Mouse (Mus musculus) liver, embryonic 16.5 days (tissue): Measurements from ENCODE around the gene Hsd17b14. TPM values are rescaled to one million over a fixed set of nuclear protein-coding genes. Genes with fewer than 3 reads are reported as not detected.

Experiments
- ATAC-seq: fragments of 200-750 bp; cut with Nextera tagmentation; 2 replicates; pipeline ENCODE4 v1.8.0; 2017; ENCODE audit warnings: low read depth, mild to moderate bottlenecking, moderate number of reproducible peaks, moderate library complexity
- H3K27ac ChIP-seq: fragments of 300-500 bp; sonication (generic); 2 replicates; pipeline ENCODE4 v1.5.1; 2014; ENCODE audit warnings: mild to moderate bottlenecking, low read length
- H3K27me3 ChIP-seq: fragments of 300-500 bp; sonication (generic); 2 replicates; pipeline ENCODE4 v1.6.1; 2014; ENCODE audit warnings: low read depth, low read length, mixed read lengths; ENCODE audit not compliant: control insufficient read depth, insufficient read depth
- H3K36me3 ChIP-seq: fragments of 300-500 bp; sonication (generic); 2 replicates; pipeline ENCODE4 v1.6.1; 2014; ENCODE audit warnings: mild to moderate bottlenecking; ENCODE audit not compliant: control insufficient read depth, insufficient read depth
- H3K4me1 ChIP-seq: fragments of 300-500 bp; sonication (generic); 2 replicates; pipeline ENCODE4 v1.6.1; 2014; ENCODE audit warnings: low read depth, low read length, mixed read lengths; ENCODE audit not compliant: control insufficient read depth
- H3K4me2 ChIP-seq: fragments of 300-500 bp; sonication (generic); 2 replicates; pipeline ENCODE4 v1.6.1; 2014; ENCODE audit warnings: low read depth, low read length, mixed read lengths
- H3K4me3 ChIP-seq: fragments of 300-500 bp; sonication (generic); 2 replicates; pipeline ENCODE4 v1.5.1; 2014; ENCODE audit warnings: low read depth, mild to moderate bottlenecking, low read length
- H3K9ac ChIP-seq: fragments of 300-500 bp; sonication (generic); 2 replicates; pipeline ENCODE4 v1.6.1; 2014; ENCODE audit warnings: low read depth, low read length
- H3K9me3 ChIP-seq: fragments of 300-500 bp; sonication (generic); replicated peaks from 2 replicates; pipeline ENCODE4 v1.6.1; 2016; ENCODE audit warnings: low read length; ENCODE audit not compliant: control insufficient read depth
- WGBS: fragments of 180-500 bp; shearing (Covaris S2); extraction: QIAGEN DNeasy Blood & Tissue Kit; methylation state at CpG from one replicate; pipeline ENCODE4 v1.1.7; 2014; ENCODE audit not compliant: insufficient replicate concordance; 5-methylcytosine and 5-hydroxymethylcytosine counted together
- polyA plus RNA-seq: library from polyadenylated mRNA; unstranded; fragments of >200 nt; fragmentation: Nextera tagmentation; extraction: Ambion mirVana; gene quantifications from 2 replicates; pipeline ENCODE4 v1.2.1, GENCODE M21; 2015

Gene Hsd17b14
- polyA plus RNA-seq, 1 experiment from 2014 or later, result 1.8 TPM

DNA sequence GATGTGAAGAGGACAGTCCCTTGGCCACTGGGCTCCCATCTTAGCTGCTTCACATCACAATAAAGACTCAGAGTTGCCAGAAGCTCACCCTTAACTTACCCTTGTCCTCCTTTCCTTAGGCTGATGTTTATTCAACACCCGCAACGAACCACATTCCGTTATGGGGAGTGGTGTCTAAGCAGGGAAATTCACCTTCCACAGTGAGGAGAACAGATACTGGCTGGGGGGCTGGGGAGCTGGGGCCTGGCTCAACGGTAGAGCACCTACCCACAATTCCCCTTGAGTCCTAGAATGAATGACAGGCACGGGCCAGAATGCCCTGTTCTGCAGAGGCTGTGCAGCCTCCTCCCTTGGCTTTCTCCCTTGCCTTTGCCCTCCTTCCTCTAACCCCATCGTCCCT, 4.2 kb downstream of the Hsd17b14 start:
- Histone ChIP-seq H3K4me2 (no peak overlapping the region), H3K9me3 (no peaks in the 10 kb centered on the region), H3K4me1 (peaks cover 20% of the 10 kb centered on the region), H3K9ac (no peak overlapping the region), H3K27me3 (no peaks in the 10 kb centered on the region), H3K4me3 (no peak overlapping the region), H3K27ac (no peak overlapping the region), H3K36me3 (no peaks in the 10 kb centered on the region)
- ATAC-seq, result no peak
- 43% methylated on average over 6 of the region's 6 CpGs for WGBS

DNA sequence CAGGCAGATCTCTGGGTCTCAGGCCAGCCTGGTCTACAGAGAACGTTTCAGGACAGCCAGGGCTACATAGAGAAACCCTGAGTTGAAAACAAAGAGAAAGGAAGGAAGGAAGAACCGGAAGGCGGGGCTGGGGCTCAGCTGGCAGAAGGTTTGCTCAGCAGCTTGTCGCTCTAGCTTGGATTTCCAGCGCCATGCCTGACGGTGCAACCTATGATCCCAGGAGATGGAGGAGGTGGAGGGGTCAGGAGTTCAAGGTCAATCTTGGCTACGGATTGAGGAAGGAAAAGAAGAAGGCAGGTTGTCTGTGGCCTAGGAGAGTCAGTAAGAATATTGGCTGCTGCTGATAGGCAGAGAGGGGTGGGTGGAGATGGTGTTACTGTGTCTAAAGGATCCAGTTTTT, 5.5 kb downstream of the Hsd17b14 start:
- Histone ChIP-seq H3K4me2 (no peak overlapping the region), H3K27ac (no peak overlapping the region)

DNA sequence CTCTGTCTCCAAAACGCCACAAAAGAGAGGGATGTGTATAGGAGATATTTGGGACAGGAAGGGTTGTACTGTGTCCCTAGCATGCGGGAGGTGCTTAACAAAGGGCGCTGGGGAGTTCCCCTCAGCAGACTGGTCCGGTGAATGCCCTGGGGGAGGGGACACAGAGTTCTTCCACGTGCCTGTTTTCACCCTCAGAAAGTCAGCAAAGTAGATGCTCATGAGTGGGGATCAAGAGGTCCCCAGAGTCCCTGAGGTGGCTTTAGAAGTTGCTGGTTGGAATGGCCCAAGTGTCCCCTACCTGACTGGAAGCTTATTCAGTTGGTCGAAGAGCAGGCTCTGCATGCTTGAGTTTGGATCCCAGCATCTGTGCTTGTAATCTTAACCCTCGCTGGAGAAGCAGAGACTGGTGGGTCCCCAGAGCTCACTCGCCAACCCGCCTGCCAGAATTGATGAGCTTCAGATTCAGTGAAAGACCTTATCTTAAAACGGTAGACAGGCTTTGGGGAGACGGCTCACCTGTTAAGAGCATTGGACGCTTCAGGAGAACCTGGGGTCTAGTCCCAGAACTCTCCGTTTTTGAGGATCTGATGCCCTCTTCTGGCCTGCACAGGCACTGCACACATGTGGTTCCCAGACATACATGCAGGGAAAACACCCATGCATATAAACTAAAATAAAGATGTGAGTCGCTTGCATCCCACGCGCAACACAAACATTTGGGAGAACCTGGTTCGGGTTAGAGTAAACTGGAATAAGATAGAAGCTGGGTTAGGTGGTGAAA, 6.3 kb downstream of the Hsd17b14 start:
- peak overlapping the region; percentile 26 for H3K27ac ChIP-seq
- H3K4me2 ChIP-seq, result peak overlapping the region; percentile 56
- peaks cover 24% of the 10 kb centered on the region for H3K4me1 ChIP-seq
- peak; percentile 64 for ATAC-seq
- H3K9ac ChIP-seq, result peak overlapping the region; percentile 50
- no peaks in the 10 kb centered on the region for H3K36me3 ChIP-seq
- no peaks in the 10 kb centered on the region for H3K9me3 ChIP-seq
- no peaks in the 10 kb centered on the region for H3K27me3 ChIP-seq
- 10% methylated on average over 17 of the region's 17 CpGs for WGBS
- peak overlapping the region; percentile 27 for H3K4me3 ChIP-seq

More for the DNA sequence above, 5.5 kb downstream of the Hsd17b14 start:
- WGBS, result 51% methylated on average over 7 of the region's 7 CpGs
- no peak for ATAC-seq
- Histone ChIP-seq H3K9me3 (no peaks in the 10 kb centered on the region), H3K9ac (no peak overlapping the region), H3K4me3 (no peak overlapping the region), H3K27me3 (no peaks in the 10 kb centered on the region), H3K36me3 (no peaks in the 10 kb centered on the region), H3K4me1 (peaks cover 24% of the 10 kb centered on the region)

DNA sequence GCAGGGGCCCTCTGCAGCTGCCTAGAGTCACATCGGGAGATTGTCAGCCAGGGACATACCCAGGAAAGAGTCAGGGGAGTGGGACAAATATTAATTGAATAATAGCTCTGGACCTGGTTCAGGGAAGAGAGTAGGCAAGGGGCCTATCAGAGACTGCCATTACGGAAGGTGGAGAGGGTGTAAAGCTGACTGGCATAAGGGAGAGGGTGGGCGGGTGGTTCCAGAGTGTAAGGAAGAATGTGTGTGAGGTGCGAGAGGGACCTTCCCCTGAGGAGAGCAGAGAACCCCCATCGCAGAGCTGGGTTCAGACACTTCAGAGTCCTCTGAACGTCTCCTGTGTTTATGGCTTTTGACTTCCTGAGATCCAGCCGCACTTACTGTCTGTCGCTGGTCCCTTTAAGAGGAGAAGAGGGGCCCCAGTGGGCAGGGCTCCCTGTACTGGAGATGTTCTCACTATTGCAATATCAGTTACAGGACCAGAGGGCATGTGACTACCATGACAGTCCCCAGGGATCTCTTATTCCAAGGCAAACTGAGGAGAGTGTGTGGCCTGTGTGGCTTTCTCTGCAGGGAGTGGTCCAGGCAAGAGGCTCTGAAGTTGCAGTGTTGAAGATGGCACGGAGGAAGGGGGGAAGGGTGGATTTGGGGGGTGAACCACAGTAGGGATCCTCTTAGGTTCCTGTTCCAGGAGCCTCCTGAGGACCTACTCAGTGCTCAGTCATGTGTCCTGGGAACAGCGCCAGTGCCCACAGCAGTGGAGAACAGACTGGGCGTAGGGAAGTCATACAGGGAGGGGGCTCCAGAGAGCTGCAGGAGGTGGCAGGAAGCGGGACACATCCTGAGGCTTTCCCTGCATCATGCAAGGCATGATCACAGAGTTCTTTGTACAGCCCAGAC, 7.2 kb downstream of the Hsd17b14 start:
- peaks cover 24% of the 10 kb centered on the region for H3K4me1 ChIP-seq
- no peaks in the 10 kb centered on the region for H3K36me3 ChIP-seq
- H3K27me3 ChIP-seq, result no peaks in the 10 kb centered on the region
- no peaks in the 10 kb centered on the region for H3K9me3 ChIP-seq
- peak overlapping the region; percentile 50 for H3K9ac ChIP-seq
- peak; percentile 64 for ATAC-seq
- peak overlapping the region; percentile 56 for H3K4me2 ChIP-seq
- WGBS, result 23% methylated on average over 12 of the region's 12 CpGs
- H3K4me3 ChIP-seq, result peak overlapping the region; percentile 27
- H3K27ac ChIP-seq, result peak overlapping the region; percentile 26

DNA sequence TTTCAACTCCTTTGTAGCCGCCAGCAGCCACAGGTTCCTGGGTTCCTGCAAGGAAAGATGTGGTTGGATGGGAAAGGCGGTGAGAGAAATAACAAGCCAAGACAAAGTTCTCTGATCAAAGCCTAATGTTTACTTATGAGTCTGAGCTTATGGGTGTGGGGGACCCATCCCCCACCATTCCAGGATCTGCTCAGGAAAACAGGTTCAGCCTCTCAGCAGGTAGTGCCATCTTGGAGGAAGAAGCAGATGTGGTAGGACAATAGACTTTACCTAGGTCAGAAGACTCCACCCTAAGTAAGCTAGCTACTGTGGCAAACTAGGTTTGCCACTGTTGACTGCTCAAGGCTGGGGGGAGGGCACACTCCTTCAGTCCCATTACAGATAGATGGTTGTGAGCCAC, 10.1 kb downstream of the Hsd17b14 start:
- 70% methylated on average over 2 of the region's 2 CpGs for WGBS
- no peak overlapping the region for H3K27ac ChIP-seq
- no peaks in the 10 kb centered on the region for H3K36me3 ChIP-seq
- ATAC-seq, result no peak
- H3K9me3 ChIP-seq, result no peaks in the 10 kb centered on the region
- H3K4me1 ChIP-seq, result peaks cover 50% of the 10 kb centered on the region
- H3K9ac ChIP-seq, result no peak overlapping the region
- H3K4me2 ChIP-seq, result no peak overlapping the region
- no peaks in the 10 kb centered on the region for H3K27me3 ChIP-seq
- no peak overlapping the region for H3K4me3 ChIP-seq

DNA sequence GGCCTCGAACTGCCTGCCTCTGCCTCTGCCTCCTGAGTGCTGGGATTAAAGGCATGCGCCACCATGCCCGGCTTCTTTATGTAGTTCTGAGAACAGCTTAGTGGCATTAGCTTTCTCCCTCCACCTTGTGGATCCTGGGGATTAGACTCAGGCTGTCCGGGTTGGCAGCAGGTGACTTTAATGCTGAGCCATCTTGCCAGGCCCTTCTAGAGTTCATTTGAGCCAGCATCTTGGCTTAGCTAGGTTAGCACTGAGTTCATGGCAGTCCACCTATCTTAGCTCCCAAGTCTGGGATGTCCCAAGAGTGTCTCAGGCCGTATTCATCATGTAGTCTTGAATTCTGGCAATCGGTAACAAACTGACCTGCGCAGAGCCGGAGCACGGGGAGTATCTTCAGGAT, 10.8 kb downstream of the Hsd17b14 start:
- H3K4me1 ChIP-seq, result peaks cover 55% of the 10 kb centered on the region
- H3K36me3 ChIP-seq, result no peaks in the 10 kb centered on the region
- H3K27ac ChIP-seq, result no peak overlapping the region
- 84% methylated on average over 9 of the region's 9 CpGs for WGBS
- H3K4me3 ChIP-seq, result no peak overlapping the region
- no peak overlapping the region for H3K4me2 ChIP-seq
- H3K27me3 ChIP-seq, result no peaks in the 10 kb centered on the region
- no peaks in the 10 kb centered on the region for H3K9me3 ChIP-seq
- no peak for ATAC-seq
- H3K9ac ChIP-seq, result no peak overlapping the region

DNA sequence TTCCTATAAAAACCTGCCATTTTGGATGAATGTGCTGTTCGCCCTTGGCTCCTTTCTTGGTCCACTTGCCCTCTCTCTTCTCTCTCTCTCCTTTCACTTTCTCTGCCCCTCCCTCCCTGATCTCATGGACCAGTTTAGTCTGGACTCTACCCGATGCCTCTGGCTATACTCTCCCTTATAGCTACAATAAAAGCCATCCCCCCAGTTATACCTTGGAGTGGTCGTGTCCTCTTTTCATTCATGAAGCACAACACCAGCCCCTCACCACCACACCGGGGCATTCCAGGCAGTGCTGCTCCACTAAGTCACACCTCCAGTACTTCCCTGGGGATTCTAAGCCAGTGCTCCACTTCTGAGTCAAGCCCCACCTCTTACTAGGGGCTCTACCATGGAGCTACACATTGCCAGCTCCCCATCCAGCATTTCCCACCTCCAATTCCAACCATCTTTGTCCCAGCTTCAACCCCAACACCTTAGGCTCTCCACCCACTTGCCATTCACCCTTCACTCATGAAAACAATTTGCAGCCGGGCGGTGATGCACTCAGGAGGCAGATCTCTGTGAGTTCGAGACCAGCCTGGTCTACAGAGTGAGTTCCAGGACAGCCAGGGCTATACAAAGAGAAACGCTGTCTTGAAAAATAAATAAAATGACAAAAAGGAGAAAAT, 12.6 kb downstream of the Hsd17b14 start:
- Histone ChIP-seq H3K9me3 (no peaks in the 10 kb centered on the region), H3K36me3 (no peaks in the 10 kb centered on the region), H3K4me3 (no peak overlapping the region), H3K27ac (peak overlapping the region; percentile 91), H3K27me3 (no peaks in the 10 kb centered on the region), H3K9ac (peak overlapping the region; percentile 69; the same call in 1 of the 2 replicates), H3K4me2 (peak overlapping the region; percentile 94), H3K4me1 (peaks cover 55% of the 10 kb centered on the region)
- WGBS, result 67% methylated on average over 8 of the region's 8 CpGs
- ATAC-seq, result no peak

DNA sequence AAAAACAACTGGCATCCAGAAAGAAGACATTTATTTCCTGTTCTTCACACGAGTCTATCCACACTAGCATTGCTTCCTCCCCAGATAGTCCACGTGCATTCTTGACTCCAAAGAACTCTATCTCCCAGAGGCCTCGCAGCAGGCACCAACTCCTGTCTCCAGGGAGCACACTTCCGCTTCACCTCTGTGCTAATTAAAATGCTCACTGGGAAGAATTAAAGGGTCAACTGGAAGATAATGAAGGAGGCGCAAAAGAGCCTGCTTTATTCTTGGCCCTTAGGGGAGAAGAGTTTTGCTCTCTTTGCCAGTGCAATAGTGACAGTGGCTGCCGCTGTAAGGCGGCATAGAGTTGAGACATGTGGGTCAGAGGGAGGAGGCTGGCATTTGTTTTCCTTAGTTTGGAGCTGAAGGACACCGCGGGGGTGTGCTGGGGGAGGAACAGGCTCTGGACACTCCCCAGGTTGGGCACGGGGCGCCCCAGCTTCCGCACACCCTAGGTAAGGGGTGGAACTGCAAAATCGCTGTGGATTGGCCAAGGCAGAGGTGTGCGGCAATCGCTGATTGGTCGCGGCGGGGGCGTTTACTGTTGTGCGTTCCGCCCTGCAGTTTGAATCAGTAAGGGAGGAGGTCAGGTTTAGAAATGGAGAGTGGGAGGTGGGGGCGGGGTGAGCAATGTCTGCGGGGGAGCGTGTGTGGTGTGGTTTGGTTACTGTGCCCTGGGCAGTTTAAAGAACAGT, 13.3 kb downstream of the Hsd17b14 start:
- under 1% methylated on average over 24 of the region's 24 CpGs for WGBS
- peaks cover 59% of the 10 kb centered on the region for H3K4me1 ChIP-seq

More for the DNA sequence above, 13.3 kb downstream of the Hsd17b14 start:
- peak; percentile 96 for ATAC-seq
- peak overlapping the region; percentile 63 for H3K4me3 ChIP-seq
- no peaks in the 10 kb centered on the region for H3K9me3 ChIP-seq
- no peaks in the 10 kb centered on the region for H3K27me3 ChIP-seq
- peak overlapping the region; percentile 94 for H3K4me2 ChIP-seq
- peak overlapping the region; percentile 69 for H3K9ac ChIP-seq
- H3K36me3 ChIP-seq, result no peaks in the 10 kb centered on the region
- peak overlapping the region; percentile 91 for H3K27ac ChIP-seq
